Mouse (Mus musculus) spleen, postnatal 14 days (tissue): ENCODE results near the gene Ldlr.
A peak's percentile ranks its signal among the peaks of the same experiment; 100 is the strongest.
"Not testable (repeated sequence)": the region's sequence is repeated elsewhere in the genome, so short reads cannot be mapped to it uniquely, and the experiment has no call there.

Source experiments
- DNase-seq, 2 experiments: peaks; one replicate each; pipeline ENCODE4 v3.0.0; 2021 to 2022; ENCODE audit warnings: low spot score in 2 of 2

Ldlr gene

GRCm38 (mm10) chr9:21723377-21724146 lies at the start of gene Ldlr:
Ldlr (plus strand) TSS chr9:21723483.
- peak; percentile 28 to 44 for DNase-seq

GRCm38 (mm10) chr9:21677706-21678105 lies 45.6 kb upstream of the Ldlr start:
- DNase-seq: no peak

- DNase-seq: no peak
These were observed 42.8 kb upstream of the Ldlr start for GRCm38 (mm10) chr9:21680448-21680847.

- no peak for DNase-seq
These were observed 40.5 kb upstream of the Ldlr start for GRCm38 (mm10) chr9:21682827-21683226.

GRCm38 (mm10) chr9:21683897-21684296 lies 39.4 kb upstream of the Ldlr start:
- DNase-seq: no peak

- no peak for DNase-seq
These were observed 34.7 kb upstream of the Ldlr start for GRCm38 (mm10) chr9:21688554-21688953.

GRCm38 (mm10) chr9:21690031-21690430 lies 33.3 kb upstream of the Ldlr start:
- no peak for DNase-seq

- peak in 1 of 2 experiments; percentile 7 for DNase-seq
These were observed 31.4 kb upstream of the Ldlr start for GRCm38 (mm10) chr9:21691862-21692261.

- DNase-seq: no peak
These were observed 30.8 kb upstream of the Ldlr start for GRCm38 (mm10) chr9:21692491-21692890.

GRCm38 (mm10) chr9:21694071-21694470 lies 29.2 kb upstream of the Ldlr start:
- DNase-seq: no peak

- DNase-seq: no peak
These were observed 28.0 kb upstream of the Ldlr start for GRCm38 (mm10) chr9:21695229-21695792.

GRCm38 (mm10) chr9:21697121-21697520 lies 26.2 kb upstream of the Ldlr start:
- DNase-seq: no peak

GRCm38 (mm10) chr9:21699280-21699679 lies 24.0 kb upstream of the Ldlr start:
- not testable (repeated sequence) for DNase-seq

GRCm38 (mm10) chr9:21701091-21701490 lies 22.2 kb upstream of the Ldlr start:
- no peak for DNase-seq

- no peak for DNase-seq
These were observed 19.8 kb upstream of the Ldlr start for GRCm38 (mm10) chr9:21703494-21703893.

GRCm38 (mm10) chr9:21706085-21706484 lies 17.2 kb upstream of the Ldlr start:
- DNase-seq: no peak

GRCm38 (mm10) chr9:21706586-21707265 lies 16.6 kb upstream of the Ldlr start:
- DNase-seq: no peak

GRCm38 (mm10) chr9:21709340-21709739 lies 13.9 kb upstream of the Ldlr start:
- DNase-seq: no peak

GRCm38 (mm10) chr9:21715298-21715697 lies 8.0 kb upstream of the Ldlr start:
- no peak for DNase-seq

GRCm38 (mm10) chr9:21717015-21717414 lies 6.3 kb upstream of the Ldlr start:
- no peak for DNase-seq

GRCm38 (mm10) chr9:21721036-21721435 lies 2.2 kb upstream of the Ldlr start:
- DNase-seq: no peak

GRCm38 (mm10) chr9:21724147-21724536 lies 859 bp downstream of the Ldlr start:
- DNase-seq: peak; percentile 64 to 66
